Mouse (Mus musculus) liver, postnatal 0 days (tissue): Measurements from ENCODE around the gene Dpf2.

ENCODE experiments used
- CTCF ChIP-seq: sonication (generic); IDR thresholded peaks from 2 replicates; pipeline ENCODE4 v1.5.1; 2016; ENCODE audit warnings: antibody characterized with exemption, low read depth
- EP300 ChIP-seq: IDR thresholded peaks from 2 replicates; pipeline ENCODE4 v1.6.1; 2016; ENCODE audit warnings: antibody characterized with exemption, low read depth, mild to moderate bottlenecking

GRCm38 (mm10) chr19:5928546-5928945 is 15.7 kb upstream of the Dpf2 start:
- TF ChIP-seq CTCF (no peak), EP300 (no peak)
